Mouse (Mus musculus): ENCODE data around the gene Gm9745. TPM values are rescaled to one million over a fixed set of nuclear protein-coding genes. Genes with fewer than 3 reads are reported as not detected.
A peak's percentile ranks its signal among the peaks of the same experiment; 100 is the strongest.
"Not testable (repeated sequence)": the region's sequence is repeated elsewhere in the genome, so short reads cannot be mapped to it uniquely, and the experiment has no call there.

Gene Gm9745
- polyA plus RNA-seq, 1 experiment from 2014 or later = not detected

- H3K4me3 ChIP-seq (replicated peaks; ENCODE audit: low read length); ATAC-seq (ENCODE audit: low FRiP score); DNase-seq (ENCODE audit: low spot score); H3K9ac ChIP-seq; H3K4me1 ChIP-seq (replicated peaks; ENCODE audit: control insufficient read depth, insufficient read depth, low read length); H3K36me3 ChIP-seq (replicated peaks; ENCODE audit: control insufficient read depth, insufficient read depth); H3K9me3 ChIP-seq (ENCODE audit: control insufficient read depth, low read length); H3K27ac ChIP-seq; H3K4me2 ChIP-seq (replicated peaks); H3K27me3 ChIP-seq (ENCODE audit: control insufficient read depth, insufficient read depth, low read length): not testable (repeated sequence)
- WGBS = 35% methylated on average over 5 of the region's 5 CpGs
These were observed 14.2 kb upstream of the Gm9745 start for GRCm38 (mm10) chr13:8962266-8962665.

- not testable (repeated sequence) for ATAC-seq (ENCODE audit: low FRiP score); DNase-seq (ENCODE audit: low spot score); H3K9me3 ChIP-seq (ENCODE audit: control insufficient read depth, low read length); H3K4me2 ChIP-seq (replicated peaks); H3K9ac ChIP-seq; H3K36me3 ChIP-seq (replicated peaks; ENCODE audit: control insufficient read depth, insufficient read depth); H3K27ac ChIP-seq; H3K4me3 ChIP-seq (replicated peaks; ENCODE audit: low read length); H3K27me3 ChIP-seq (ENCODE audit: control insufficient read depth, insufficient read depth, low read length); H3K4me1 ChIP-seq (replicated peaks; ENCODE audit: control insufficient read depth, insufficient read depth, low read length)
- 66% methylated on average over 3 of the region's 3 CpGs for WGBS
These were observed 13.3 kb upstream of the Gm9745 start for GRCm38 (mm10) chr13:8961128-8961888.

GRCm38 (mm10) chr13:8959554-8959953 is 11.5 kb upstream of the Gm9745 start:
- not testable (repeated sequence) for H3K4me3 ChIP-seq (replicated peaks; ENCODE audit: low read length); H3K27me3 ChIP-seq (ENCODE audit: control insufficient read depth, insufficient read depth, low read length); H3K36me3 ChIP-seq (replicated peaks; ENCODE audit: control insufficient read depth, insufficient read depth); H3K9me3 ChIP-seq (ENCODE audit: control insufficient read depth, low read length); ATAC-seq (ENCODE audit: low FRiP score); H3K27ac ChIP-seq; H3K4me2 ChIP-seq (replicated peaks); H3K9ac ChIP-seq; H3K4me1 ChIP-seq (replicated peaks; ENCODE audit: control insufficient read depth, insufficient read depth, low read length); DNase-seq (ENCODE audit: low spot score)
- WGBS = 94% methylated on average over 5 of the region's 6 CpGs

- not testable (repeated sequence) for H3K9me3 ChIP-seq (ENCODE audit: control insufficient read depth, low read length); H3K9ac ChIP-seq; H3K4me1 ChIP-seq (replicated peaks; ENCODE audit: control insufficient read depth, insufficient read depth, low read length); H3K27me3 ChIP-seq (ENCODE audit: control insufficient read depth, insufficient read depth, low read length); H3K36me3 ChIP-seq (replicated peaks; ENCODE audit: control insufficient read depth, insufficient read depth); H3K27ac ChIP-seq; DNase-seq (ENCODE audit: low spot score); ATAC-seq (ENCODE audit: low FRiP score); H3K4me3 ChIP-seq (replicated peaks; ENCODE audit: low read length); H3K4me2 ChIP-seq (replicated peaks)
- no CpG with 5 or more reads among the region's 5 CpGs for WGBS
These were observed 11.0 kb upstream of the Gm9745 start for GRCm38 (mm10) chr13:8959058-8959457.

- not testable (repeated sequence) for H3K27me3 ChIP-seq (ENCODE audit: control insufficient read depth, insufficient read depth, low read length); ATAC-seq (ENCODE audit: low FRiP score); H3K4me2 ChIP-seq (replicated peaks); DNase-seq (ENCODE audit: low spot score); H3K4me3 ChIP-seq (replicated peaks; ENCODE audit: low read length); H3K27ac ChIP-seq; H3K9ac ChIP-seq; H3K9me3 ChIP-seq (ENCODE audit: control insufficient read depth, low read length); H3K36me3 ChIP-seq (replicated peaks; ENCODE audit: control insufficient read depth, insufficient read depth); H3K4me1 ChIP-seq (replicated peaks; ENCODE audit: control insufficient read depth, insufficient read depth, low read length)
- WGBS = no CpG with 5 or more reads among the region's 5 CpGs
These were observed 8.8 kb upstream of the Gm9745 start for GRCm38 (mm10) chr13:8956873-8957272.

- not testable (repeated sequence) for H3K27ac ChIP-seq; H3K9ac ChIP-seq; H3K36me3 ChIP-seq (replicated peaks; ENCODE audit: control insufficient read depth, insufficient read depth); H3K4me1 ChIP-seq (replicated peaks; ENCODE audit: control insufficient read depth, insufficient read depth, low read length); H3K4me2 ChIP-seq (replicated peaks); H3K27me3 ChIP-seq (ENCODE audit: control insufficient read depth, insufficient read depth, low read length); H3K9me3 ChIP-seq (ENCODE audit: control insufficient read depth, low read length); DNase-seq (ENCODE audit: low spot score); H3K4me3 ChIP-seq (replicated peaks; ENCODE audit: low read length)
- ATAC-seq (ENCODE audit: low FRiP score) = peak; percentile 67; the same call in 1 of the 2 replicates
- WGBS = 71% methylated on average over 1 of the region's 2 CpGs
These were observed 7.1 kb upstream of the Gm9745 start for GRCm38 (mm10) chr13:8955127-8955526.

- not testable (repeated sequence) for H3K4me3 ChIP-seq (replicated peaks; ENCODE audit: low read length); H3K27me3 ChIP-seq (ENCODE audit: control insufficient read depth, insufficient read depth, low read length); ATAC-seq (ENCODE audit: low FRiP score); H3K27ac ChIP-seq; DNase-seq (ENCODE audit: low spot score); H3K4me1 ChIP-seq (replicated peaks; ENCODE audit: control insufficient read depth, insufficient read depth, low read length); H3K36me3 ChIP-seq (replicated peaks; ENCODE audit: control insufficient read depth, insufficient read depth); H3K9ac ChIP-seq; H3K4me2 ChIP-seq (replicated peaks); H3K9me3 ChIP-seq (ENCODE audit: control insufficient read depth, low read length)
These were observed 4.5 kb upstream of the Gm9745 start, which contains the start of gene Idi2 for GRCm38 (mm10) chr13:8952563-8952962. Gene Idi2 (plus strand): TSS chr13:8952863.

GRCm38 (mm10) chr13:8943828-8944227 is 4.2 kb downstream of the Gm9745 start:
- not testable (repeated sequence) for DNase-seq (ENCODE audit: low spot score); ATAC-seq (ENCODE audit: low FRiP score)
- no CpG with 5 or more reads among the region's 5 CpGs for WGBS

GRCm38 (mm10) chr13:8941701-8942100 is 6.3 kb downstream of the Gm9745 start:
- not testable (repeated sequence) for H3K4me2 ChIP-seq (replicated peaks); ATAC-seq (ENCODE audit: low FRiP score); DNase-seq (ENCODE audit: low spot score); H3K4me1 ChIP-seq (replicated peaks; ENCODE audit: control insufficient read depth, insufficient read depth, low read length); H3K27ac ChIP-seq; H3K4me3 ChIP-seq (replicated peaks; ENCODE audit: low read length); H3K36me3 ChIP-seq (replicated peaks; ENCODE audit: control insufficient read depth, insufficient read depth); H3K9ac ChIP-seq; H3K9me3 ChIP-seq (ENCODE audit: control insufficient read depth, low read length); H3K27me3 ChIP-seq (ENCODE audit: control insufficient read depth, insufficient read depth, low read length)
- no CpG with 5 or more reads among the region's 5 CpGs for WGBS

More at GRCm38 (mm10) chr13:8943828-8944227, 4.2 kb downstream of the Gm9745 start:
- H3K36me3 ChIP-seq (replicated peaks; ENCODE audit: control insufficient read depth, insufficient read depth); H3K4me2 ChIP-seq (replicated peaks); H3K27ac ChIP-seq; H3K27me3 ChIP-seq (ENCODE audit: control insufficient read depth, insufficient read depth, low read length); H3K9me3 ChIP-seq (ENCODE audit: control insufficient read depth, low read length); H3K4me1 ChIP-seq (replicated peaks; ENCODE audit: control insufficient read depth, insufficient read depth, low read length); H3K4me3 ChIP-seq (replicated peaks; ENCODE audit: low read length); H3K9ac ChIP-seq: not testable (repeated sequence)

Data from hindbrain, embryonic 14.5 days (tissue).